Mouse (Mus musculus) kidney, embryonic 15.5 days (tissue): ENCODE data around the gene Il11. TPM values are rescaled to one million over a fixed set of nuclear protein-coding genes. Genes with fewer than 3 reads are reported as not detected.
"Not testable (repeated sequence)": the region's sequence is repeated elsewhere in the genome, so short reads cannot be mapped to it uniquely, and the experiment has no call there.

Source experiments
- ATAC-seq: fragments of 200-750 bp; cut with Nextera tagmentation; replicated peaks from 2 replicates; pipeline ENCODE4 v1.8.0; 2017; ENCODE audit warnings: moderate TSS enrichment; ENCODE audit not compliant: low FRiP score
- H3K27ac ChIP-seq: fragments of 300-500 bp; sonication (generic); 2 replicates; pipeline ENCODE4 v1.5.1; 2015; ENCODE audit warnings: mild to moderate bottlenecking, inconsistent platforms
- H3K27me3 ChIP-seq: fragments of 300-500 bp; sonication (generic); 2 replicates; pipeline ENCODE4 v1.6.1; 2015; ENCODE audit warnings: inconsistent platforms
- H3K36me3 ChIP-seq: fragments of 300-500 bp; sonication (generic); 2 replicates; pipeline ENCODE4 v1.6.1; 2015; ENCODE audit warnings: inconsistent platforms
- H3K4me1 ChIP-seq: fragments of 300-500 bp; sonication (generic); 2 replicates; pipeline ENCODE4 v1.6.1; 2015; ENCODE audit warnings: inconsistent platforms
- H3K4me2 ChIP-seq: fragments of 300-500 bp; sonication (generic); 2 replicates; pipeline ENCODE4 v1.6.1; 2015; ENCODE audit warnings: moderate library complexity, mild to moderate bottlenecking, inconsistent platforms
- H3K4me3 ChIP-seq: fragments of 300-500 bp; sonication (generic); replicated peaks from 2 replicates; pipeline ENCODE4 v1.5.1; 2015; ENCODE audit warnings: mild to moderate bottlenecking, inconsistent platforms
- H3K9ac ChIP-seq: fragments of 300-500 bp; sonication (generic); 2 replicates; pipeline ENCODE4 v1.6.1; 2015; ENCODE audit warnings: mild to moderate bottlenecking, inconsistent platforms
- H3K9me3 ChIP-seq: fragments of 300-500 bp; sonication (generic); replicated peaks from 2 replicates; pipeline ENCODE4 v1.6.1; 2016; ENCODE audit warnings: inconsistent platforms
- WGBS: fragments of 180-500 bp; shearing (Covaris S2); methylation state at CpG from one replicate; pipeline ENCODE4 v1.1.7; 2015; ENCODE audit warnings: mixed read lengths; 5-methylcytosine and 5-hydroxymethylcytosine counted together
- polyA plus RNA-seq: library from polyadenylated mRNA; unstranded; fragments of >200 nt; fragmentation: Nextera tagmentation; extraction: Ambion mirVana; gene quantifications from 2 replicates; pipeline ENCODE4 v1.2.1, GENCODE M21; 2015

The Il11 gene
- 0.27 and 0.30 TPM in 2 replicates for polyA plus RNA-seq

DNA sequence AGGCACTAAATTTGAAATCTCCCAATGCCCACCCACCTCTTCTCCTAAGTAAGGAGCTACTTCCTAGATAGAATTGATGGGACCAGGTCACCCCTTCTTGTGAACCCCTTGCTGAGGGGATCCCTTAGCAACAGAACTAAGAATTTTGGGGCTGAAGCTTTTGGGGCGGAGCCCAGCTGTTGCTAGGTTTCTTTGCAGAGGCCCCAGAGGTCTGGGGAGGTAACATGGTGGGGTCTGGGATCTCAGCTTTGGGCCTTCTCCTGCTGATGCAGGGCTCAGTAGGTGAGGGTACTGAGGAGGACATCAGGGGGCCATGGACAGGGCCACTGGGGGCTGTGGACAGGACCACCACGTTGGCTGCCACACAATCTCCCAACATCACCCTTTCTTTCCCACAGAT, at the start of gene Il11, which contains the start of gene Tmem190:
Il11 (minus strand) TSS at position 101 of the 400 bp plus-strand sequence.
Tmem190 (plus strand) TSS at position 179 of the 400 bp plus-strand sequence.
- 76% methylated on average over 2 of the region's 2 CpGs for WGBS

DNA sequence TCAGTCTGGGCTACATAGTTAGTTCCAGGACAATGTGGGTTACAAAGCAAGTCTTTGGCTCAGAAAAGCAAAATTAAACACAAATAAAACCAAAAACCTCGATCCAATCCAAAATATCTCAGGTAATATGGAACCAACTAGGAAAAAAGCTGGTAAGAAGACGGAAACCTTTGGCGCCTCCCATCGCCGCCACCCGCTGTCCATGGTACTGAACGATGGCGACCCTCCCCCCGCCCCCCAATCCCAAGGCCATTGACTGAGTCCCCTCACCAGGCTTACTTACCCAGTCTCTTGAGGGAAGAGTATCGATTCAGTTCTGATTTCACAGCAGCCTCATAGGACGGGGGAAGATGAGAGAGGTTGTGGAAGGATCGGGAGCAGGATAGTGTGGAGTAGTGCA, 47.8 kb upstream of the Il11 start:
- Histone ChIP-seq H3K4me2 (no peak overlapping the region), H3K27me3 (peaks cover 39% of the 10 kb centered on the region), H3K4me3 (no peak overlapping the region), H3K27ac (no peak overlapping the region), H3K9ac (no peak overlapping the region), H3K36me3 (no peaks in the 10 kb centered on the region), H3K4me1 (peaks cover 3% of the 10 kb centered on the region; the same call in 1 of the 2 replicates), H3K9me3 (no peaks in the 10 kb centered on the region)
- 6% methylated on average over 12 of the region's 12 CpGs for WGBS
- ATAC-seq, result no peak

More for the DNA sequence above, at the start of gene Il11, which contains the start of gene Tmem190:
- no peak within 1 kb of the TSS for H3K27ac ChIP-seq
- H3K4me1 ChIP-seq, result peaks cover 22% of the 10 kb centered on the region
- H3K9me3 ChIP-seq, result no peaks in the 10 kb centered on the region
- H3K4me2 ChIP-seq, result no peak within 1 kb of the TSS
- H3K36me3 ChIP-seq, result 0 out of 2 replicates have a peak, but pooled peaks cover 3% of the 10 kb centered on the region
- peaks cover 23% of the 10 kb centered on the region for H3K27me3 ChIP-seq
- H3K9ac ChIP-seq, result no peak within 1 kb of the TSS
- no peak for ATAC-seq
- no peak within 1 kb of the TSS for H3K4me3 ChIP-seq

DNA sequence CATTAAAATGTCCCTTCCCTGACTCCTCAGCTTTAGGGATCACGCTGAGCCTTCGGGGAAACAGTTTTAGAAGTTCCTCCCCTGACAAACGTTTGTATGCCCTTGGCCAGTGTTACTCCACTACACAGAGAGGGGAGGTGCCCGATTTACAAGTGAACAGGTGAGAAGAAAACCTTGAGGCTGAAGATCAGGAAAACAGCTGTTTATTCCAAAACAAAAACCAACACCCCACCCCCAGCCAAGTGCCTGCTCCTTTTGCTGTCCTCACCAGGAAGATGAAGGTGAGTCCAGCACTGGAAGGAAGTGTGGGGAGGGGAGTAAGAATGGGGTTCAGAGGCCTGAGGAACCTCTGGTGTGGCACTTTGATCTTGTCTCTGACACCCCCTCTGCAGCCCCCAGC, 42.7 kb upstream of the Il11 start:
- Histone ChIP-seq H3K9ac (no peak overlapping the region), H3K4me1 (peaks cover 16% of the 10 kb centered on the region; the same call in 1 of the 2 replicates), H3K36me3 (no peaks in the 10 kb centered on the region), H3K4me3 (no peak overlapping the region), H3K27me3 (peaks cover 2% of the 10 kb centered on the region; the same call in 1 of the 2 replicates), H3K4me2 (no peak overlapping the region), H3K27ac (no peak overlapping the region), H3K9me3 (no peaks in the 10 kb centered on the region)
- WGBS, result 43% methylated on average over 4 of the region's 4 CpGs
- no peak for ATAC-seq

DNA sequence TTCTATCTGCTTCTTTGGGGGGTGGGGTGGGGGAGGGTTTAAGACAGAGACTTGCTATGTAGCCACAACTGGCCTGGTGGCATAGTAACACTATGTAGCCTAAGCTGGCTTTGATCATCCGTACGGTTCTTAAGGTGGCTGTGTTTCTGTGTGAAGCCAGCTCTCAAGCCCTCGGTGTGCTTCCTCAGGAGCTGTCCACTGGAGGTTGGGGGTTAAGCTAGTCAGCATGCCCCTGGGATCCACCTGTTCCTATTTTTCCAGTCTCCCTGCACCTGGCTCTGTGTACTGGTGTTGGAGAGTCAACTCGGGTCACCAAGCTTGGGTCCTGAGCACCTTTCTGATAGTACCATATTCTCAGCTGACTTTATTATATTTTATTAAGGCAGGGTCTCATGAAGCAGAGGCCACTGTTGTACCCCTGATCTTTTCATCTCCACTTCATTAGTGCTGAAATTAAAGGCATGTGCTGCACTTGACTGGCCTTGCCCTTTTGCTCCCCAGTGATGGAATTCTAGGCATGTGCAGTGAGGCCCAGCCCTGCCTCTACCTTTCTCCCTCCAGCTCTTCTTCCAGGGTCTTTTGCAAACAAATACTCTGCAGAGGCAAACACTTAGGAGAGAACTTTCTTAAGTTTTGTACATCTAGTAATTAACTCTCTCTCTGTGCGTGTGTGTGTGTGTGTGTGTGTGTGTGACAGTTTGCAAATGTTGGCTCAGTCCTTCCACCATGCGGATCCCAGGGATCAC, 39.7 kb upstream of the Il11 start:
- no peaks in the 10 kb centered on the region for H3K36me3 ChIP-seq
- H3K9me3 ChIP-seq, result no peaks in the 10 kb centered on the region
- H3K4me3 ChIP-seq, result no peak overlapping the region
- peak; percentile 76 for ATAC-seq
- H3K9ac ChIP-seq, result no peak overlapping the region
- H3K27me3 ChIP-seq, result no peaks in the 10 kb centered on the region
- peaks cover 16% of the 10 kb centered on the region; the same call in 1 of the 2 replicates for H3K4me1 ChIP-seq
- 55% methylated on average over 6 of the region's 6 CpGs for WGBS
- no peak overlapping the region for H3K4me2 ChIP-seq
- peak overlapping the region; percentile 73 for H3K27ac ChIP-seq

DNA sequence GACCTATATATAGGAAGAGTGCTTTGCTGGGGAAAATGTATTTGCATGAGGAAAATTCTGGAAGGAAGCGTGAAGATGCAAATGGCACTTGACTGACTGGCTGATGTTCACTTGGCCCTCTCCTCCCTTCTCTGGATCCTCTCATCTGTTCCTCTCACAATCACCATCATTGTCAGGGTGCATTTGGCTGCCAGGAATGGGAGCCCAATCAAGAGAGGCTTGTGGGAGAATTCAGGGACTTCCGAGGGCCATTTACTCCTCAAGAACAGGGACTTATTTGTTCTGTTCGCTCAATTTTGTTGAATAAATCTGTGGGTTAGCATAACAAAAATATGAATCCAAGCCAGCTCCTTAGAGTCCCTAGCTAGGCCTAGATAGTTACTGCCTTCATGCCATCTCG, 39.0 kb upstream of the Il11 start:
- H3K27ac ChIP-seq, result peak overlapping the region; percentile 73
- WGBS, result 82% methylated on average over 4 of the region's 4 CpGs
- peaks cover 16% of the 10 kb centered on the region; the same call in 1 of the 2 replicates for H3K4me1 ChIP-seq
- no peak for ATAC-seq
- H3K9ac ChIP-seq, result no peak overlapping the region
- H3K4me3 ChIP-seq, result no peak overlapping the region
- H3K36me3 ChIP-seq, result no peaks in the 10 kb centered on the region
- no peaks in the 10 kb centered on the region for H3K27me3 ChIP-seq
- no peaks in the 10 kb centered on the region for H3K9me3 ChIP-seq
- no peak overlapping the region for H3K4me2 ChIP-seq

DNA sequence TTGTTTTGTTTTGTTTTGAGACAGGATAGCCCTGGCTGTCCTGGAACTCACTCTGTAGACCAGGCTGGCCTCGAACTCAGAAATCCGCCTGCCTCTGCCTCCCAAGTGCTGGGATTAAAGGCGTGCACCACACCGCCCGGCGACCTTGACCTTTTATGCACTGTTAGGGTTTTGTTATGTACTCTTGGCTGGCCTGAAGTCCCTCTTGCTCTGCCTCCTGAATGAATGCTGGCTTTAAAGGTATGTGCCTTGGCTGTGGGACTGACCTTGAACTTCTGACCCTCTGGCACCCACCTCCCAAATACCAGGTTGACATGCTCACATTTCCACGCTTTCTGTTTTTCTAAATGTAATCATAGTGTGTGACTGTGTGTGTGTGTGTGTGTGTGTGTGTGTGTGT, 38.3 kb upstream of the Il11 start:
- not testable (repeated sequence) for ATAC-seq, H3K9me3 ChIP-seq, H3K9ac ChIP-seq, H3K4me2 ChIP-seq, H3K4me3 ChIP-seq, H3K27ac ChIP-seq, H3K36me3 ChIP-seq, H3K27me3 ChIP-seq
- WGBS, result 89% methylated on average over 7 of the region's 7 CpGs
- peaks cover 16% of the 10 kb centered on the region; the same call in 1 of the 2 replicates for H3K4me1 ChIP-seq

DNA sequence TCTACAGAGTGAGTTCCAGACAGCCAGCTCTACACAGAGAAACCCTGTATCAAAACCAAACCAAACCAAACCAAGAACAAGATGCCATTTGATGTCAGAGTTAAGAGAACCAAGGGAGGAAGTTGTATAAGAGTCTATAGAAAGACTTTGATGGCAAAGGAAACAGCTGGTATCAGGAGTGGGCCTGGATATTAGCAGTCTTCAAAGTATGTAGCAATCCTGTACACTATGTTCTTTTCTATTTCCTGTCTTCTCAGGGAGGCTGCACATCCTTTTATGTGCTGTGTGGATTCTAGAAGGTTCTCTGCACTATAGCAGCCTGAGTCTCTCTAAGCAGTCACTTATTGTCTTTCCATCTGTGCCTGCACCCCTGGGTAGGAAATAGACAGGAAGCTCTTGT, 33.9 kb upstream of the Il11 start:
- no peak overlapping the region for H3K27ac ChIP-seq
- H3K4me3 ChIP-seq, result no peak overlapping the region
- ATAC-seq, result no peak
- H3K4me1 ChIP-seq, result peaks cover 7% of the 10 kb centered on the region
- H3K27me3 ChIP-seq, result no peaks in the 10 kb centered on the region
- H3K4me2 ChIP-seq, result no peak overlapping the region
- H3K9ac ChIP-seq, result no peak overlapping the region
- no peaks in the 10 kb centered on the region for H3K9me3 ChIP-seq
- H3K36me3 ChIP-seq, result no peaks in the 10 kb centered on the region

DNA sequence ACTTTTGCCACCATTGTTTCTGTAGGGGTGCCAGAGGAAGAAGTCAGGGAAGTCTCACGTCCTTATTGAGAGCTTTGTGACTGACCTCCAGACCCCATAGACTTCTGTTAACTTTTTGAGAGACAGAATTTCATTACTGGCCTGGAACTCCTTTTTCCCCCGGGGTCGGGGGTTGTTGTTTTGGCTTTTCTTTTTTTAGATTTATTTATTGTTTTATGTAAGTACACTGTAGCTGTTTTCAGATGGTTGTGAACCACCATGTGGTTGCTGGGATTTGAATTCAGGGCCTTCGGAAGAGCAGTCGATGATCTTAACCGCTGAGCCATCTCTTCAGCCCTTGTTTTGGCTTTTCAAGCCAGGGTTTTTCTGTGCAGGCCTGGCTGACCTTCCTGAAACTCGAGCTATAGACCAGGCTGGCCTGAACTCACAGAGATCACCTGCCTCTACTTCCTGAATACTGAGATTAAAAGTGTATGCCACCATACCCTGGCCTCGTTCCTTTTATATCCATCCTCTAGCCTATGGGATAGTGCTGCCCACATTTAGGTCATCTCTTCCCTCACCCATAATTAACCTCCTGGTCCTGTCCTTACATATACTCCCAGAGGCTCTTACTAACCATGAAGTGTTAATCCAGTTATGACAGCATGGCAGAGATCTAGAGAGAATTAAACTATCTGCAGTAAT, 30.6 kb upstream of the Il11 start:
- H3K4me3 ChIP-seq, result peak overlapping the region; percentile 99
- no peak for ATAC-seq
- H3K4me1 ChIP-seq, result peaks cover 28% of the 10 kb centered on the region
- peak overlapping the region; percentile 38; the same call in 1 of the 2 replicates for H3K9ac ChIP-seq
- H3K27ac ChIP-seq, result peak overlapping the region; percentile 98
- no peaks in the 10 kb centered on the region for H3K9me3 ChIP-seq
- no peaks in the 10 kb centered on the region for H3K27me3 ChIP-seq
- peaks cover 26% of the 10 kb centered on the region for H3K36me3 ChIP-seq
- WGBS, result 24% methylated on average over 8 of the region's 8 CpGs
- H3K4me2 ChIP-seq, result peak overlapping the region; percentile 76

DNA sequence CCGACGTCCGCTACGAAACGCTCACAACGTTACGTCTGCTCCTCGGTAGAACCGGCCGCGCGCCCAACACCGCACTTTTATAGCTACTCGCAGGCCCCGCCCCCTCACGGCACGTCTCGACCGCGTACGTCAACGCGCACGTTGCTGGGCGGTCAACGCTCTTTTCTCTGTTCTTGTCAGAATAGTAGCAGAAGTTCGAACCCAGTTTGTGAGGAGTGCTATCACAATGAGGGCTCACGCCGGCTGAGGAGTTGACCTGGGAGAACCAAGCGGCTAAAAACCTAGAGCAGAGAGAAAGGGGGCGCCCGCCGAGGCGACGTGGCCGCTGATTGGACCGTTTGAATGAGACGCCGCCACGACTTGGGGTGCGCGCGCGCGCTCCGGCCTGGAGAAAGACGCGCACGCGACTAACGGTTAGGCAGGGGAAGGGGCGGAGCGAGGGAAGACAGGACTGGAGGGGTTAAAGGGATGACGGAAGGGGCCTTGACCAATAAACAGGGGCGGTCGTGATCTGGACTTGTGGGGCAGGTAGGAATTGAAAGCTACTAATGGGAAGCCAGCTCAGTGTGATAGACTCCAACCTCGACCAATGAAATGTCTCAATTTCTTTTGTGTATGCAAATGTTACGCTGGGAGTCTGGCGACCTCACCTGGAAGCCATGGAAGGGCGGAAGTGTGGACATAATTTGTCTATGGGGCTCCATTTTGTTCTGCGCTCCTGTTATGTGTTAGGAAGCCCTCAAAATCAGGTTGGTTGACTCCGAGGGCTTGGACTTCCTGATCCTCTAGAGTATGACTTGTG, 29.8 kb upstream of the Il11 start, which contains the start of gene Ube2s:
Ube2s (minus strand) TSS at position 288 of the 802 bp plus-strand sequence.
- Histone ChIP-seq H3K9ac (peak within 1 kb of the TSS; percentile 99), H3K4me2 (peak within 1 kb of the TSS; percentile 76), H3K4me3 (peak within 1 kb of the TSS; percentile 99), H3K9me3 (no peaks in the 10 kb centered on the region), H3K36me3 (peaks cover 31% of the 10 kb centered on the region), H3K27me3 (no peaks in the 10 kb centered on the region), H3K27ac (peak within 1 kb of the TSS; percentile 98), H3K4me1 (peaks cover 28% of the 10 kb centered on the region)
- ATAC-seq, result peak; percentile 99
- WGBS, result under 1% methylated on average over 62 of the region's 62 CpGs

DNA sequence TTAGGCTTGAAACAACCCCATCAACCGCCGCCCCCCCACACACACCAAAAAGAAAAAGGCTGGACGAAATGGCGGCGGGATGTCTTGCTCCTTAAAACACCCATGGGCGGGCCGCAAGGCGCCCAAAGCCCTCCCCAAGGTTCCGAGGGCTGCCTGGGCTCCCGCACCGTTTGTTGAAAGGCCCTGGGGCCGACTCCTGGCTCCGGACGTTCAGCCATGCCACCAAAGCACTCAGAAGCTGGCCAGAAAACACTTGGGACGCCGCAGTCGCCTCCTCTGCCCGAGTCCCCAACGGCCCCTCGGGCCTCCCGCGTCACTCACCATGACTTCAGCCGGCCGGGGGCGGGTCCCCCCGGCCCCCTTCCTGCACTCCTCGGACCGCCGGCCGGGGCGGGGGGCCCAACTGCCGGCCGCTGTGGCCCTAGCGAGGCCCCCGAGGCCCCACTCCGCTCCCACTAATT, 29.2 kb upstream of the Il11 start:
- Histone ChIP-seq H3K27me3 (no peaks in the 10 kb centered on the region), H3K9ac (peak overlapping the region; percentile 99), H3K36me3 (peaks cover 37% of the 10 kb centered on the region), H3K27ac (peak overlapping the region; percentile 98), H3K4me3 (peak overlapping the region; percentile 99), H3K4me2 (peak overlapping the region; percentile 76), H3K4me1 (peaks cover 28% of the 10 kb centered on the region), H3K9me3 (no peaks in the 10 kb centered on the region)
- WGBS, result under 1% methylated on average over 27 of the region's 36 CpGs
- no peak for ATAC-seq

DNA sequence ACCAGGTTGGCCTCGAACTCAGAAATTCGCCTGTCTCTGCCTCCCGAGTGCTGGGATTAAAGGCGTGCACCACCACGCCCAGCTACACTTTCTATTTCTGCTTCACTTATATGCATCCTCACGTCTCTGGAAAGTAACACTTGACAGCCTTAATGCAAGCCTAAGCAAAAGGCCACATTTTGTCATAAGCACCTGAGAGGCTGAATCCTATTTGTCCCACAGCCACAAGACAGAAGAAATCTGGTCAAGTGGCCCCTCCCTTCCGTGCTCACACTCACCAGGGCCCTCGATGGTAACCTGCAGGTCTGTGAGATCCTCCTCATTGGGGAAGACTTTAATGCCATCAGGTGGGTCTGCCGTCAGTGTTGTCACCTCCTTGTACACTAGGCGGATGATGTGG, 28.5 kb upstream of the Il11 start:
- peak overlapping the region; percentile 99 for H3K9ac ChIP-seq
- H3K4me1 ChIP-seq, result peaks cover 28% of the 10 kb centered on the region
- WGBS, result 39% methylated on average over 10 of the region's 10 CpGs
- peak overlapping the region; percentile 99 for H3K4me3 ChIP-seq
- peaks cover 44% of the 10 kb centered on the region for H3K36me3 ChIP-seq
- not testable (repeated sequence) for H3K27me3 ChIP-seq, ATAC-seq, H3K9me3 ChIP-seq
- H3K4me2 ChIP-seq, result peak overlapping the region; percentile 76
- 0 out of 2 replicates have a peak overlapping the region, but pooled peaks have one; percentile 98 for H3K27ac ChIP-seq
